Mouse (Mus musculus): ENCODE results near the gene Akr1c14.
"Not testable (repeated sequence)": the region's sequence is repeated elsewhere in the genome, so short reads cannot be mapped to it uniquely, and the experiment has no call there.

DNA sequence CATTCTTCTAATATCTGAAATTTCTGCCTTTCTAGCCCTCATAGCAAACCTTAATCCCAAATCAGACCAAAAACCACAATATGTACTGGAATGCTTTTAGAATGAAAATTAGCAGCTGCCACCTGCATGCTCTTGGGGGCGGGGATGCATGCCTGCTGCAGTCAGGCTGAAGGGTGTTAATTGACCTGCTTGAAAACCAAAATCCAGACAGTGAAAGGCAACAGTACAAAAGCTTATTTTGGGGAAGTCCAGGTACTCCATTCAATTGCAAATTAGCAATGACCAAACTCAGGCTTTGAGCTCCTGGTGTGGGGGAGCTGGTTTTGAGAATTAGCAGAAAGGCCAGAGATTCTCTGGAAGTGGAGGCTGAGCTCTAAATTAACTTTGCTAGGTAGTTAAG lies 77.0 kb downstream of the Akr1c14 start:
- TF ChIP-seq CTCF (IDR thresholded peaks at IDR 0.05; ENCODE audit: extremely low read depth, insufficient read depth, insufficient read length, insufficient replicate concordance); POLR2A (IDR thresholded peaks at IDR 0.05; ENCODE audit: low read depth, low read length): not testable (repeated sequence)
